Mouse (Mus musculus) ES-CJ7 (cell line): ENCODE data around the gene Pnmal1.
A peak's percentile ranks its signal among the peaks of the same experiment; 100 is the strongest.

Experiments
- DNase-seq: peaks from one replicate; pipeline ENCODE4 v3.0.0; 2011; ENCODE audit warnings: low read depth, low spot score

Pnmal1 gene

DNA sequence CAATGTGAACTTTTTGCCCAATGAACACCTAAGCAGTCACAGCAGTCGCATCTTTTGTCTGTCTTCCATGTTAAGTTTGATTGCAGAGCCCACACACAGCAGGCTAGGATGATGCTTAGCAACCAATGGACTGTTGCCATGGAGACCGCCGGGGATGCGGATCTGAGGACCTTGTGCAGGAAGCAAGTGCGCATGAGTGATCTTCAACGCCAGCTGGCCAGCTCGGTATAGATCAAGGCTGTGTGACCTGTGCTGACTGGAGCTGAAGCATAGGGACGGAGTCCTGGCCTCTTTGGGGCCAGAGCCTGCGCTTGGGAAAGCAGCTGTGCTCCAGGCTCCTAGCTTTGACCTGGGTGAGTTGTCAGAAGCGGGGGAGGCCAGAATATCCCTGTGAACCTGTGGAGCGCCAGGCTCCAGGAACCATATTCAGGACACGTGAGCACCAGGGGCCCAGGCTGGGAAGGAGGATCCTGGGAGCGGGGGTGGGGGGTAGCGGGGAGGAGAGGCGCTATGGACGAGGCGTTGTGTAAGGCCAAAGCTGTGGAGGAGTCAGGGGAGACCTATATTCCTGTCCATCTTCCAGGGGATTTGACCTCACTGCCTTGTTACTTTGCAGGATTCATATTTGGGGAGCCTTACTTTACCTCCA, at the start of gene Pnmal1:
TSS of gene Pnmal1 (plus strand) at position 141 of the 649 bp plus-strand sequence.
- DNase-seq, result peak; percentile 84

DNA sequence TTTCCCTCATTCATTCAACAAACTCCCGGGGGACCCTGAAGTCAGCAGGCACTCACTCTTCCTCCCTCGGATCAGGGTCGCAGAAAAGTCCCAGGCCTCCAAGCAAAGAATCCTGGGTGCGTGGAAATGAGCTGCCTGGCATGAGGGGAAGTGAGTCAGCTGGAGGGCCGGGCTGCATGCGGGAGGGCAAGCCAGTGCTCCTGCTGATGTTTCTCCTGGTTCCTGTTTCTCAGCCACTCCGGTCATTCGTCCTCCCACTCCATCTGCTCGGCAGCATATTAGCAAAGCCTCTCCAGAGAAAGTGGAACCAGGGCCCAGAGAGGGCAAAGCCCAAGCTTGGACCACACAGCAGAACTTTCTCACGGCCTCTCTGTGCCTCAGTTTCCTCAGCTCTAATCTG, 49.6 kb upstream of the Pnmal1 start:
- DNase-seq, result no peak

DNA sequence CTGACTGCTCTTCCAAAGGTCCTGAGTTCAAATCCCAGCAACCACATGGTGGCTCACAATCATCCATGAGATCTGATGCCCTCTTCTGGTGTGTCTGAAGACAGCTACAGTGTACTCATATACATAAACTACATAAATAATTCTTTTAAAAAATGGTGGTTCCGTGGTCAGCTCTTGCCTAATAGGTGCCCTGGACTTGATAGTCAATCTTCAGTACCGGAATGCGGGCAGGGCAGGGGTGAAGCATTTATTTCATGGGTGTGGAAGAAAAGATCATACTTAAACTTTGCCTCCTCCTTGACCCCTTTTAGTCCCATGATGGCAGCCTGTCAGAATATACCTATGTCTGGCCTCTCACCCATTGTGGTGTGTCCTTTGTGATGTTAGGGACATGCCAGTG, 47.6 kb upstream of the Pnmal1 start:
- no peak for DNase-seq

DNA sequence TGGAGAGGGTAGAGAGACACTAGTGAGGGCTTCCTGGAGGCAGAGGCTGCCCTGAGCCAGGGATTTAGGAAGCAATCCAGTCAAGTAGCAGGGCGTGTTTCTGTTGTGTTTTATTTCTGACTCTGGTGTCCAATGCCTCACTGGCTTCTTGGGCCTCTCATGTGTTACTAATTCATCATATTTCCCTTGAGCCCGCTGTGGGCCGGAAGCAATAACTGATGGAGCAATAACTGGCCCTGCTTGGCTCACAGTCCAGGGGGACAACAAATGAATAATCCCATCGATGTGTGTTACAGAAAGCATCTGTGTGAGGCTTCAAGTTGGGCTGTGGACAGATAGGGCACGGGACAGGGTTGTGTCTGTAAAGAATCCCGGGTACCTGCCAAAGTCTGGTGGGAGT, 47.1 kb upstream of the Pnmal1 start:
- no peak for DNase-seq

DNA sequence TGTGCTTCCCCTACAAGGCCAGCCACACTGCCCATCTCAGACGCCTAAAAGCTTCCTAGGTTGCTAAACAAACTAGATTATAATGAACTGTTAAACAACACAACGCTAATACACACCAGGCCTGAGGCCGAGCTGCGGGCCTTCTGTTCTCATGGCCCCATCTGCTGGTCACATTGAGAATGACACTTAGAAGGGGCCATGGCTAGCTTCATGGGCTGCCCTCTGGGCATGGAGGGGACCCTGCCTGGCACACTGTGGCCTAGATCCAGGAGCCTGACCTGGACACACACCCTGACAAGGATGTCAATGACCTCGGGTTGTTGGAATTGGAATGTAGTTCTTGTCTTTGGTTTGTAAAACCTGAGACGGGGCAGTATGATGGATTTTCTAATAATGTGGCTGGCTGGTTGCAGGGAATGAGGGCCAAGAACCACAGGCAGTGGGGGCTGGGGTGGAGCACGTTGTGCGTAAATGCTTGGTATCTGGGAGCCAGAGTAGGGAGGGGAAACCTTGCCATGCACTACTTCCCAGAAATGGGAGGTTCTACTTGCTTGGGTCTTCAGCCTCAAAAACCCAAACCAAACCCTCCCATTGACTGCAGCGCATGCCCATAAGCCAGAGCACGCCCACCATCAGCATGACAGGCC, 45.5 kb upstream of the Pnmal1 start:
- peak; percentile 54 for DNase-seq

DNA sequence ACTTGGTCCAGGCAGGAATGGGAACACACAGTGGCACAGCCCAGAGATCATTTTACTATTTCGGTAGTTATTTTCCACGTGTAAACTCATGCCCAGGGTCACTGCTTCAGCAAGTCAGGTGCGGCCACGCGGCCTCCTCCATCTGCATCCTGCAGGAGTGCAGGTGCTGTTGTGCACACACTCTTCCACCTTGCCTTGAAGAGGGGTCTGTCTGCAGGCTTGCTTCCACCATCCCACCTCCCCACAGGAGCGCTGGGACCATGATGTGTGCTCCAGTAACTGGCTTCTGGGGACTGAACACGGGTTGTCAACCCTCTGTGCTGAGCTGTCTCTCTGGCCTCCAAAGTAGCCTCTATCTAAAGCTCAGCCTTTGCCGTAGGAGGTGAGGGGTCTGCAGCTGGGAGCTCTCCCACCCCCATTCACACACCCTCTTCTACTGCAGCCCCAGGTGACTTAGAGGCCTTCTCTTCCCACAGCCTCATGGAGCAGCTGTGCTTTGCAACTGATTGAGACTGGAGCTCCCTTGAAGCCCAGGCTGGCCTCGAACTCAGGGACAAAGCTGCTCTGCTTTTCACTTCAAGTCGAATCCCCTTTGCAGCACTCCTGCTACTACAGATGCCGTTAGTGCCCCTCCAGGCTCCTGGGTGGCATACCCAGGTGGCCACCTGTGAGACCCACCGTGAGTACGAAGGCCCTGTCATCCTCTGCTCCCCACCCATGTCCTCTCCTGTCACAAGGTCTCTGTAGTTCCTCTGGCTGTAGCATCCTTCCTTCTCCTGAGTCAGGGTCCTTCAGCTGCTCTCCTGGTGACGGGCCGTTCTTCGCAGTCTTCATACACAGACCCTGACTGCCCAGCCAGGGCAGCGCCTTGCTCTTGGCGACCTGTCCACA, 44.8 kb upstream of the Pnmal1 start:
- no peak for DNase-seq

DNA sequence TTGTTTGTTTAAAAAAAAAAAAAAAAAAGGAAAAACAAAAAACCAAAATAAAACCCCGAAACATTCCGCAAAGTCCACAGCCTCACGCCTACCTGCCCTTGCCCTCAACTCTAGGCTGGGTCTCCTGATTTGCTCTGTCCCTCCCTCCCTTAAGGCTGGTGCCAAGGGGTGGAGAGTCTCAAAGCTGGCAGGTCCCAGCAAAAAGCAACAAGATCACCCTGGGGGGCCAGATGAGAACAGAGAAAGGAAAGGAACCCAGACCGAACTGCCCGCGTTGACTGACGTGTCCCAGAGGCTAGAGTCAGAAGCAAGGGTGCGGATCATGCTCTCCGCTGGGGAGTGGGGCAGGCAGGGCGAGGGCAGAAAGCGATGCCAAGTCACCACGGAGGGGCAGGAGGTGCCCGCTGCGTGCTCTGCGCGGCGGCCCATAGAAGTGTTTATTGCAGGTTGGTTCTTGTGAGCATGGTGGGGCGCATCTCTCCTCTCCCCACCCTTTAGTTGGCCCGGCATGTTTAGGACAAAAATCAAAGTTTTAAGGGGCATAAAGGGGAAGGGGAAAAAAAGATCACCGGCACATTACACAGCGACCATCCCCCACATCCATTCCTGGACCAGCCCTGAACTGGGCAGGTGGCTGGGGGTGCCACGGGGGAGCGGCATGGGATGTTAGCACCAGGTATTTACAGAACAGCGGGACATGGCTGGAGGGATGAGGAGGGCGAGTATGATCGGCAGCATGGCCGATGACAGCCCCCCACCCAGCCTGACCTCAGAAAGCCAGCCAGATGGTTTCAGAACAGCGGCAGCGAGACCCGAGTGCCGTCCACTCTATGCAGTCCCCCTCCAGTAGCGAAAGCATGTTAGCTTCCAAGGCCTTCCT, 43.8 kb upstream of the Pnmal1 start:
- DNase-seq, result no peak

DNA sequence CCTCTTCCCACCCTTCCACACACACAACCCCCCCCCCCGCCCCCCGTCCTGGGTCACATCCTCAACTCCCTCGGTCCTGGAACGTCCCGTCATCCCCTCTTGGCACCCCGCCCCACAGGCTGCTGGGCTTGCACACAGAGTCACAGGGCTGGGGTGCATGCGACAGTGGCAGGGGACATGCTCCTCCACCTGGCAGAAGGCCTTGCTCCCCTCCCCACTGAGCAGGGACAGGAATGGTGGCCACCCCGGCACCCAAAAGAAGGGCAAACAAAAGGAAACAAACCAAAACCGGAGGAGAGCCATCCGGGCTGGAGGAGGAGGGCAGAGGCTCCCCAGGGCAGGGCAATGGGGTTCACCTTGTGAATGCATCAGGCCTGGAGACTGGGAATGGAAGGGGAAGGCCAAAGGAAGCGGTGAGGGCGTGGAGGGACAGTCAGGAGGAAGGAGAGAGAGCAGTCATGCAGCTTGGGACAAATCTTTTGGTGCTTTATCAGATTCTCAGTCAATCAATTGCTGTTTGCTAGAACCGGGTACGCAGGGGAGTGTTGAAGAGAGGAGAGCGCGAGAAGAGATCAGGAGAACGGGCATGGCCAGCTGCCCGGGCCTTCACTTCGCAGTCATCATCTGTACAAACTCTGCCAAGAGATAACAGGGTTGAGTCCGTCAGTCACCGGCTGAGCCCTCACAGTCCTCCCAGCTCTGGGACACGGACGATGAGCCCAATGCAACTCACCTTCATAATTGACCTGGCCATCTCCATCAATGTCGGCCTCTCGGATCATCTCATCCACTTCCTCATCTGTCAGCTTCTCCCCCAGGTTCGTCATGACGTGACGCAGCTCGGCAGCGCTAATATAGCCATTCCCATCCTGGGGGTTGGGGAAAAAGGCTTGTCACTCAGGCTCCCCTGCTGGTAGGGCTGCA, 42.9 kb upstream of the Pnmal1 start:
- no peak for DNase-seq

DNA sequence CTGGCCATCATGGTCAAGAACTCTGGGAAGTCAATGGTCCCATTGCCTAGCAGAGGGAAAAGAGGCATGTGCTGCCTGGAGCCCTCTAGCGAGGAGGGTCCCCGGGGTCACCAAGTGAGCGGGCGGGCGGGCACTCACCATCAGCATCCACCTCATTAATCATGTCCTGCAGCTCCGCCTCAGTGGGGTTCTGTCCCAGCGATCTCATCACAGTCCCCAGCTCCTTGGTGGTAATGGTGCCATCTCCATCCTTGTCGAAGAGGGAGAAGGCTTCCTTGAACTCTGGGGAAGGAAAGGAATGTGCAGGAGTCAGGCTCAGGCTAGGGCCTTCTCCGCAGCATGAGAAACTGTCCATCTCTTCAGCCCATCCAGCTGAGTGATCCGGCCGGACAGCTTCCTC, 42.0 kb upstream of the Pnmal1 start:
- no peak for DNase-seq

DNA sequence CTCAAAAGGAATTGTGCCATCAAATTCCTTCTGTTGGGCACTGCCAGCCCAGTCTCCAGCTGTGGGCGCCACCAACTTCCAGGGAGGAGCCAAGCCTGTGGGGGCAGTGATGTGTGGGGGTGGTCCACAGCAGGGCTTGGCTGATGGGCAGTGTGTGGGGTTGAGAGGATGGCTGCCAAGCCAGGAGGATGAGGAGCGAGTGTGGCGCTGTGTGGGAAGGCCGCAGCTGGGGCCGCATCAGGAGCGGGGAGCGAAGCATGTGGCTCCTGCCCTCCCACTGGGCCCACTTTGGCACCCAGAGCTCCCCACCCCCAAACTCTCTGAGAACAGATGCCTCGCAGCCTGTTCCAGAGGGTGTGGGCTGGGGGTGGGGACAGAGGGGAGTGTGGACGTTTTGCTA, 41.5 kb upstream of the Pnmal1 start:
- DNase-seq, result no peak

DNA sequence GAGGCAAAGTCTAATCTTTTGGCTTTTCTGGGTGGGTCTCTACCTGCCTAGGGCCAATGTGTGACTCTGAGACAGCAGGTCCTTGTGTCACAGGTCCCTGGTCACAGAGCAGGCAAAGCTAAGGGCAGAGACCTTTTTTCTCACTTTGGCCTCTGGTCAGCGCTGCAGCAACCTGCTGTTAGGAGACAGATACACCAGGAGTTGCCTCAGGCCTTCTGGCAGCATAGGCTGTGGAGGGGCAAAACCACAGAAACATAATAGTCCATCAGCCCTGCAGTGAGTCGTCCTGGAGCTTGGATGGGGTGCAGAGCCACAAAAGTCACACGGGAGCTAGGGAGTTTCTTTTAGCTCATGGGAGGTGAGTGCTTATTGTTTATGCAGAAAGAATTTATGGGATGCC, 40.8 kb upstream of the Pnmal1 start:
- no peak for DNase-seq

DNA sequence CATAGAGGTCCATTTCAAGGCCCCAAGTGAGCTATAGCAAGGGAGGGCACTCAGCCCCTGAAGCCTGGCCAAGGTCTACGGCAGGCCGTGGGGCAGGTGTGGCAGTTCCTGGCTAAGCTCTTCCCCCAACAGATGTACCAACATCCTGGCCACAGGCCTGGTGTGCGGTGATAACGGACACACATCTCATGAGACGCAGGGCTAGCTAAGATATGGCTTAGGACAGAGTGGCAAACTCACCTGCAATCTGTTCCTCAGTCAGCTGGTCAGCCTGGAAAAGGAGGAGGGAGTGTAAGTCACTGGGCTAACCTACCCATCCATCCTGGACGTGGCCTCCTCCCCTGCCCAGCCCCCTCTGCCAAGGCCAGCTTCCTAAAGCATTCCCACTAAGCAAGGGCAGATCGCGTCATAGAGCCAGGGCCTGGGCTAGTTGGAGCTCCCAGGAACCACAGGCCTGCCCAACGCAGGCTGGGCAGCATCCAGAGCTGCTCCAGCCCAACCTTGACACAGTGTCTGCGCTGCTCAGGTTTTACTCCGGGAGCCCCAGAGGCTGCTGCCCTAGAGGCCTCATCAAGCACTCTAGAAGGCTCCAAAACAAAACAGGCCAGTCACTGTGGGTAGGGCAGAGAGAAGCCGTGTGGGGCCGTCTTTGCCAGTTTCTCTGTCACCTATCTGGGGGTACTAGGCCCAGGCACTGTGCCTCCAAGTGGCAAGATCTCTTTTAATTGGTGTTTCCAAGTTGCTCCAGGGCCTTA, 39.9 kb upstream of the Pnmal1 start:
- DNase-seq, result no peak

DNA sequence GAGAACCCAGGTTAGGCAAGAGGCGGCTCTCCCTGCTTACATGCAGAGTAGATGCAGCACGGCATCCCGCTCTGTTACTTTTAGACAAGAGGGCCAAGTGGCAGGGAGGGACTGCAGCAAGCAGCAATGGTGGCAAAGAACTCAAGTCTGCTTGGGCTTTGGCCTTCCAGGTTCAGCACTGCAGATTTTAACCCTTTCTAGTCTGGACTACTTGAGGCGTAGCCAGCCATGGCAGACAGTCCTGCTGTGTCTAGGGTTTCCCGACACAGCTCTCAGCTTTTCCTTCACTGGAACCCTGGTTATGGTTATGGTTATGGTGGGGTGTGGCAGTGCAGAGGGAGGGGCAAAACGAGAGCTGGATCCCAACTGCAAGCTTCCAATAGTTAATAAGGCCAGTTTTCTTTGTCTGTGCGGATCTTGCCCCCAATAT, 39.3 kb upstream of the Pnmal1 start:
- DNase-seq, result no peak

DNA sequence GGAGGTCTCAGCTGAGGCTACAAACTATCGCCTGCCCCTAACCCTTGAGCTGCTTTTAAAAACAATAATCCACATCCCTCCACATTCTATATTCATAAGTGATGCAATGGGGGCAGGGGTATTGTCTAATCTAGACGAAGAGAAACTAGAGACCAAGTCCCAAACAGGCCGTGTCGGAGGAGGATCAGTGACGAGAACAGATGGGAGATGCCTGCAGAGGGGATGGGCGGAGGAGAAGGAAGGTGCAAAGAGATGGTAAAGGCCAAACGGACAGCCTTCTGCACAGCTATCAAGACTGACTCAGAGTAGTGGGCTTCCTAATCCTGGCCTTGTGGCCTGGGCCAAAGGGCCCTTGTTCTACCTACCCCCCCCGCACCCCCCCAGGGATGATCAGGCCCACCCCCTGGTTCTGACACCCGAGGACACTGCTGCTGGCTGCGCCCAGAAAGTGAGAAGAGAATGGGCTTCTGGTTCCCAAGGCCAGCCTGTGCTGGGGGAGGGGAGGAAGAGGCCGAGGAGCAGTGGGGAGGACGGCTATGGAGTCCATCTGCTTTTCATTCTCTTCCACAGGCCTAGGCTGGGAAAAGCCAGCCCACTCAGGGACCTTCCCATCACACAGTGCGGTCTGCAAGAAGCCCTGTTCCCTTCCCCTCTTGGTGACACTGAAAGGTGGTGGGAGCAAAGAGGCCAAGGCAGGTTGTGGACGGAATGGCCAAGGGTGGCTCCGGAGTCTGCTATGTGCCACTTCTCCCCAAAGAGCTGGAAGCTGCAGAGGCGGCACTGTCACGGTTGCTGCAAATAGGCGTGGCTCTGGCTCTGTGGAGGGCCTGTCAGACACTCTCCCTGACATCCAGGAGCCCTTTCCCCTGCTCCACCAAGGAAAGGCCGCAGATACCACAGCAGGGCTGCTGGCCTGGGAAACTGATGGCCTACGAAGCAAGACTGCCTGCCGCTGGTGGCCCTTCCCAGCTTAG, 38.4 kb upstream of the Pnmal1 start:
- DNase-seq, result no peak

DNA sequence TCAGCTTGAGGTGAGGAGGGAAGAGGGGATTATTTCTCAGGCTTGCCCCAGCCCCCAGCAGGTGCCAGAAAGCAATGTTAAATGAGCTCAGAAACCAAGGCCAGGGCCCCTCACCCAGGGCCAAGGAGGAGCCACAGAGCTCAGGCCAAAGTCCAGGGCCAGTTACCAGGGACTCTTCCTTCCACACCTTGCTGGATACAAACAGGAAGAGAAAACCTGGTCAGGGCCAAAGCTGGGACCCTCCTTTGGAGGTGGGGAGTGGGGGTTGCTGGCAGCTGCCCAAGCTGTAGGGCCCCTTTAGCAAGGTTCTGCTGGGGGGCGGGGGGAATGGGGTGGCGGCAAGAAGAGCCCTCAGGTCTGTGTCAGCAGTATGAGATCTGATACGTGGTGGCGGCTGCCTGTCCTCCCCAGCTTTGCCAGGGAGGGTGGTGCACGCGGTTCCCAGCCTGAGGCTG, 37.6 kb upstream of the Pnmal1 start:
- DNase-seq, result no peak

DNA sequence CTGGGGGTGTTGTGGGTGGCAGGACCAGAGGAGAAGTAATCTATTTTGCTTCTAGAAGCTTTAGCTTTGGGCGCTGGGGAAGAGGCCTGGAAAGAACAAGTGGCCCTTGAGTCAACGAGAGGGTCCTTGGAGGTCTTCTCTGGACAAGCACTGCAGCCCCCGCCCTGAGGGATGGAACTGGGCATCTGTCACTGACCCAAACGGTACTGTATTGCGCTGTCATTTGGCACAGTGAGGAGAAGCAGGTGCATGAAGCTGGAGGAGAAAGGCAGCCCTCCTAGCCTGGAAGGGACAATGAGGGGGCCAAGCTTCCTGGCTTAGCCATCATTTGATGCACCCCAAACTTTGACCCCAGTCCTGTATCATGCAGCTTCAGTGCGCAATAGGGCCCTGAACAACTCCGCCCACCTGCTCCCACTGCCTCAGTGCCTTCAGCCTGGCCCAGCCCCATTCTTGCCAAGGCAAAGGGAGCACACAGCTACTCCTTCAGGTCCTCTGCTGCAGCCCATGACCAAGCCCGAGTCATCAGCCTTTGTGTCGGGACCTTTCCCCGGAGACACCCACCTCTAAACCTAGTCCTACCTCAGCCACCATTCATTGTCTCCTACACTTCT, 37.0 kb upstream of the Pnmal1 start:
- no peak for DNase-seq

DNA sequence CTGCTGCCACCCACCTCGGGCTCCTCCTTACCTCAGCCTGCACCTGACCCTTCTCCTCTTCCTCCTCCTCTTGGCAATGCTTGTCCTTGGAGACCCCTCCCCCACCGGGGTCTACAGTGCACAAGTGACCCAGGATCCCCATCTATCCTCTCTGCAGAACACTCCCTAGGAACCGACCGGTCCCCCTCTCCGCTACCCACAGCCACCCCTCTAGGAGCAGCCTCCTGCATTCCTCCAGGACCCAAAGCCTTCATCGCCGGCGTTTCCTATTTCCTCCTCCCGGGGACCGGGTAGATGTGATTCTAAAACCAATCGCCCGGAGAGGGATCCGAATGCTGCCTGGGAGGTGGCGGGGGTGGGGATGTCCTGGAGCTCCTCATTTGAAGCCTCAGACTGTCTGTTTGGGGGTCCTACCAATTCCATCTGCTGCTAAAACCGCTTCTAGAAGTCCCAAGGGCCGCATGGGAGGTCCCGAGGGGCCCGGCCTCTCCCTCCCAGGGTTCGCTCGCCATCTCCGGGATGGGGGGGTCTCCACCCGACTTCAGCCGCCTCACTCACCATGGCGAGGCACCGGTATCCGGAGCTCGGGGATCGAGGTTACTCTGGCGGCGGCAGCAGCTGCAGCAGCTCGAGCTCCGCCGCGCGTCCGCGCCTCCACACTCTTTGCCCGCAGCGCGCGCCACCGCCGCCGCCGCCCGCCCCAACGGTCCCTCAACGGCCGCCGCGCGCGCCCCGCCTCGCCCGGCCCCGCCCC, 36.0 kb upstream of the Pnmal1 start:
- DNase-seq, result no peak
